Mouse (Mus musculus) embryo, embryonic 11.5 days (tissue): ENCODE data around the gene Gm4952.

Experiments used
- DNase-seq: peaks from one replicate; pipeline ENCODE4 v3.0.0-alpha.2; 2012; ENCODE audit warnings: low read depth, low spot score

The Gm4952 gene

GRCm38 (mm10) chr19:12599674-12600073 is at the start of gene Gm4952:
Gene Gm4952 (plus strand): TSS chr19:12599974.
- DNase-seq = no peak

GRCm38 (mm10) chr19:12550005-12550942 is 49.5 kb upstream of the Gm4952 start:
- no peak for DNase-seq

- no peak for DNase-seq
These were observed 43.5 kb upstream of the Gm4952 start for GRCm38 (mm10) chr19:12556293-12556692.

- DNase-seq = no peak
These were observed 41.6 kb upstream of the Gm4952 start for GRCm38 (mm10) chr19:12558219-12558618.

- no peak for DNase-seq
These were observed 35.6 kb upstream of the Gm4952 start for GRCm38 (mm10) chr19:12564197-12564596.

GRCm38 (mm10) chr19:12567011-12567410 is 32.8 kb upstream of the Gm4952 start:
- no peak for DNase-seq

GRCm38 (mm10) chr19:12570866-12571265 is 28.9 kb upstream of the Gm4952 start:
- no peak for DNase-seq

GRCm38 (mm10) chr19:12571687-12572086 is 28.1 kb upstream of the Gm4952 start:
- no peak for DNase-seq

- no peak for DNase-seq
These were observed 27.0 kb upstream of the Gm4952 start for GRCm38 (mm10) chr19:12572614-12573265.

- peak; percentile 69 for DNase-seq
These were observed 26.3 kb upstream of the Gm4952 start for GRCm38 (mm10) chr19:12573266-12574011.

GRCm38 (mm10) chr19:12574012-12574407 is 25.8 kb upstream of the Gm4952 start:
- no peak for DNase-seq

- no peak for DNase-seq
These were observed 24.7 kb upstream of the Gm4952 start for GRCm38 (mm10) chr19:12575107-12575506.

- DNase-seq = no peak
These were observed 24.3 kb upstream of the Gm4952 start for GRCm38 (mm10) chr19:12575514-12575913.

- DNase-seq = no peak
These were observed 23.1 kb upstream of the Gm4952 start for GRCm38 (mm10) chr19:12576639-12577038.

GRCm38 (mm10) chr19:12585310-12585709 is 14.5 kb upstream of the Gm4952 start:
- DNase-seq = no peak

- peak; percentile 48 for DNase-seq
These were observed 7.9 kb upstream of the Gm4952 start for GRCm38 (mm10) chr19:12591908-12592307.

- no peak for DNase-seq
These were observed 4.6 kb upstream of the Gm4952 start for GRCm38 (mm10) chr19:12595135-12595529.

GRCm38 (mm10) chr19:12595530-12596289 is 4.1 kb upstream of the Gm4952 start:
- peak; percentile 47 for DNase-seq

GRCm38 (mm10) chr19:12596290-12597072 is 3.3 kb upstream of the Gm4952 start:
- no peak for DNase-seq

GRCm38 (mm10) chr19:12597073-12597405 is 2.7 kb upstream of the Gm4952 start:
- no peak for DNase-seq

- DNase-seq = no peak
These were observed 1.1 kb upstream of the Gm4952 start for GRCm38 (mm10) chr19:12598674-12599073.
